Mouse (Mus musculus): Measurements from ENCODE around the gene Prim1.

The Prim1 gene

DNA sequence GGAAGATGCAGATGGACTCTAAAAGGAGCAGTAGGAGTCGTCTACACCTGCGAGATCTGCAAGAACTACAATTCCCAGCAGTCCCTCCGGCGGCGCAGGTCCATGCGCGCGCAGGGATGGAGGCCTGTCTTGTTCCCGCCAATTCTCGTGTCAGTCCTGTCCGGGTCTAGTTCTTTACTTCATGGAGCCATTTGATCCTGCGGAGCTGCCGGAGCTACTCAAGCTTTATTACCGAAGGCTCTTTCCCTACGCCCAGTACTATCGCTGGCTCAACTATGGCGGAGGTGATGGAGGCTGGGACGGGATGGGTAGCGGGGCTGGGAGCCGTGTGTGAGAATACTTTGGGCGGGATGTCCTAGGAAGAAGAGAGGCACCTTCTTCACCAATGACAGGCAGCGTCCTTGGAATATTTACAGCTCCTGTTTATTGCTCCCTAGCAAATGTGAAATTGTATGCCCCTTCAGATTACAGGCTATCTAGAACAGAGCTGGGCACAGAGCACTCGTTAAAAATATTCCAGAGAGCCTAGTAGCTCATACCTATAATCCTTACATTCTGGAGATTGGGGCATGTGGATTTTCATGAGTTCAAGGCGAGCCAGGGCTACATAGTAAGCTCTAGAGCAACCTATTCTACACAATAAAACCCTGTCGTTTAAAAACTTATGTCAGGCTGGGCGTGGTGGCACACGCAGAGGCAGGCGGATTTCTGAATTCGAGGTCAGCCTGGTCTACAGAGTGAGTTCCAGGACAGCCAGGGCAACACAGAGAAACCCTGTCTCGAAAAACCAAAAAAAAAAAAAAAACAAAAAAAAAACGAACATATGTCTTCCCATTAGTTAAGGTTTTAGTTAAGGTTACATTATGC is at the start of gene Prim1:
Prim1 (plus strand) TSS at position 101 of the 867 bp plus-strand sequence.
- peak; percentile 91 for DNase-seq (ENCODE audit: low read depth, low spot score)

GRCm38 (mm10) chr10:127966506-127966905 is 48.5 kb upstream of the Prim1 start:
- DNase-seq (ENCODE audit: low read depth, low spot score), result no peak

DNA sequence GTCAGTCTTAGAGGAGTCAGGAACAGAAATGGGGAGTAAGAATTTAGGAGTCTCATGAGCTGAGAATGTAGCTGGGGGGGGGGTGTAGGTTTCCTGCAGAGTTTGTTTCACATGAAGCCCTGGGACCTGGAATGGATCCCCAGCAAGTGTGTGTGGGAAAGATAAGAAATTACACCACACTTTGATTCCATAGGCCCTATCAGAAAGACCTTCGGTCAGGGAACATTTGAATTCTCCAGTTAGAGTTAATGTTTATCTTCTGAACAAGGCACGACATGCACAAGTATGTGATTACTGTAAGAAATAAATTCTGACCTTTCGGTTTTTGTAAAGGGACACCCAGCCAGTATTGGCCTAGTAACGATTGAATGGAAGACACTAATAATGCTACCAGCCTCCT is 45.1 kb upstream of the Prim1 start:
- DNase-seq (ENCODE audit: low read depth, low spot score), result no peak

- no peak for DNase-seq (ENCODE audit: low read depth, low spot score)
These were observed 44.6 kb upstream of the Prim1 start for GRCm38 (mm10) chr10:127970359-127970831.

- DNase-seq (ENCODE audit: low read depth, low spot score), result no peak
These were observed 43.8 kb upstream of the Prim1 start for GRCm38 (mm10) chr10:127971135-127971534.

DNA sequence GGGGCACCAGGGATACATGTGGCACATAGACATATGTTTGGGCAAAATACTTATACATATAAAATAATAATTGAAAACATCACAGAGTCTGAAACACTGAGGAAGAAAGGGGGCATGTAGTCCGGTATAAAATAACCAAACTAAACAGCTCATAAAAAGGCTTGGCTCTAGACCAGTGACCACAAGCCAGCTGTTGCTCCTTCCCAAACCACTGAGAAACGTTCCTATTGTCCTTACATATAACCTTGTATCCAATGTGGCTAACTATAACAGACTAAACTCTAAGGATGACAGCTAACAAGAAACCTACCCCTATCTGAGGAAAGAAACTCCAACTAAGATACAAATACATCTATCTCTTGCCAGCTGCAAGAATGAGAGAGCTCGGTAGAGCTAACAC is 40.9 kb upstream of the Prim1 start:
- no peak for DNase-seq (ENCODE audit: low read depth, low spot score)

DNA sequence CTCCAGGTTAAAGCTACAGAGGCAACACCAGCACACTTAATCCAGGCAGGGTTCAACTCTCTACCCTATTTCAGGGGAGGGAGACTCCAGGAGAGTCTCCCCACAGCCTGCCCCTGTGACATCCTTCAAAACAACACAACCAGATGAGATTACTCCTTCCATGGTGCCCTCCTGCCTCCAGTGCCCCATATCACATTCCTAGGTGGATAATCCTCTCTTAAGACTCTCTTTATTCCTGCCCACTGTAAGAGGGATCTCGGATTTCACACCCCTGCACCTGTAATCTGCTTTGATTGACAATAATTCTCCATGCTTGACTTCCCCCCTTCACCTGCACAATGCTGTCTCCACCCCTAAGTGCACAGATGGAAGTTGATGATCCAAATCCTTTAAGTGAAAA is 39.5 kb upstream of the Prim1 start:
- DNase-seq (ENCODE audit: low read depth, low spot score), result no peak

GRCm38 (mm10) chr10:127984650-127985049 is 30.3 kb upstream of the Prim1 start:
- DNase-seq (ENCODE audit: low read depth, low spot score), result peak; percentile 30

DNA sequence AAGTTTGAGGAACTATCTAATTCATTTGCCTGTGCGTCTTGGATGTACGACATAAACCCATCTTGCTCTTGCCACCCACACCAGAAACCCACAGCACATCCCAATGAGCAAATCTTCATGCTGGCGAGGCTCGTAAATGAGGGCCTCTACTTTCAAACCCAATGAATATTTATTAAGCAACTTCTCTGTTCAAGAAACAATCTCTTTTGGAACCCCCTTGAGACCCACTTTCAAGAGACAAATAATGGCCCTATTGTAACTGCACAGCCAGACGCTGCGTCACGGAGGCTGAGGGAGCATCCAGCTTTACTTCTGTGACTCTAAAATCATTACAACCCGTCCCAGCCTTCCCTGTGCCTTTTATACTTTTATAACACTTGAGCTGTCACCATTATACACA is 29.4 kb upstream of the Prim1 start:
- peak; percentile 3 for DNase-seq (ENCODE audit: low read depth, low spot score)

GRCm38 (mm10) chr10:127996690-127997089 is 18.3 kb upstream of the Prim1 start:
- no peak for DNase-seq (ENCODE audit: low read depth, low spot score)

DNA sequence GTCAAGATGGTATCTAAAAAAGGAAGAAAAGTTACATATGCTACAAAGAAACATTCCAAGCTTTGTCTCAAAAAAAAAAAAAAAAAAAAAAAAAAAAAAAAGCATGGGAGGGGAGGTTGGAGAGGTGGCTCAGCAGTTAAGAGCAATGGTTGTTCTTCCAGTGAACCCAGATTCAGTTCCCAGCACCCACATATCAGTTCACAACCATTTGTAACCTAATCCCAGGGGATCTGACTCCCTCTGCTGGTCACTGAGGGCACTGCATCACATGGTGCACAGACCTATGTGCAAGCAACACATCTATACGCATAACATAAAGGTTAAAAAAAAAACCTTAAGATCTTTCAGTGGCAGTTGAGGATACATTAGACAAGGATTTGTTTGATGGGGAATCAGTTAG is 16.7 kb upstream of the Prim1 start:
- no peak for DNase-seq (ENCODE audit: low read depth, low spot score)

GRCm38 (mm10) chr10:128003281-128003801 is 11.6 kb upstream of the Prim1 start:
- no peak for DNase-seq (ENCODE audit: low read depth, low spot score)

DNA sequence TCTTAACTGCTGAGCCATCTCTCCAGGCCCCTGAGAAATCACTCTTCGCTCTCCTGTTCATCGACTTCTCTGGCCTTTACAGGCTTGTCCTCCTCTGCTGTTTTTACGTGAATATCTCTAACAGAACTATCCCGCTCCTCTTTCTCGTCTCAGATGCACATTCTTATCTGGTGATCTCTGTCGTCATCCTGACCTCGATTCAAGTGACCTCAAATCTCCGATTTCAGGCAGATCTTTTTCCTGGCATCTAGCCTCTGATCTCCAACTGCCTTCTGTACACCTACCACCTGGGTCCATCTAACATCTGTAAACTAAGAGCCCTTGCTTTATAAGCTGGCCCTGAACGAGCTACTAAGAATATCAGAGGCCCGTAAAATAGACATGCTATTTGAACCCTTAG is 10.1 kb upstream of the Prim1 start:
- no peak for DNase-seq (ENCODE audit: low read depth, low spot score)

DNA sequence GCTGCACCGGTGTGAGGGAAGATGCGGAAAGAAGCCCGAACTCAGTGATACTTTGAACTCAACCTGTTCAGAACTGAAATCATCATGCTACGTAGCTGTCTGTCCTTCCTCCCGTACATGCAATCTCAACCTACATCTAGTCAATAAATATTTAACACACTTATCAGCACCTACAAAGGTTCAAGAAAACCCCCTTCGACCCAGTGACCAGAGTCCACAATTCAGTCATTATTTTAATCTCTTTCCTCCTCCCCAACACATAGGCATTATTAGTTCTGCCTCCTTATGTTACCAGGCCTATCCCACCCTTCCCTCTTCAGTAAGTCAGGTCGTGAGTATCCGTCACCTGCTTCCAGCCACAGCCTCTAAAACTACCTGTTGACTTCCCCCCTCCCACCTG is 9.5 kb upstream of the Prim1 start:
- no peak for DNase-seq (ENCODE audit: low read depth, low spot score)

- no peak for DNase-seq (ENCODE audit: low read depth, low spot score)
These were observed 7.5 kb upstream of the Prim1 start, which contains the start of gene Hsd17b6 for GRCm38 (mm10) chr10:128007446-128007845. Gene Hsd17b6, minus strand, starts transcription at chr10:128007611.

GRCm38 (mm10) chr10:128008207-128008889 is 6.6 kb upstream of the Prim1 start:
- peak; percentile 86 for DNase-seq (ENCODE audit: low read depth, low spot score)

- DNase-seq (ENCODE audit: low read depth, low spot score), result no peak
These were observed 5.2 kb upstream of the Prim1 start for GRCm38 (mm10) chr10:128009735-128010134.

- DNase-seq (ENCODE audit: low read depth, low spot score), result no peak
These were observed 7.2 kb downstream of the Prim1 start for GRCm38 (mm10) chr10:128022196-128022595.

GRCm38 (mm10) chr10:128023496-128023895 is 8.5 kb downstream of the Prim1 start:
- DNase-seq (ENCODE audit: low read depth, low spot score), result no peak

- no peak for DNase-seq (ENCODE audit: low read depth, low spot score)
These were observed 15.0 kb downstream of the Prim1 start for GRCm38 (mm10) chr10:128029931-128030330.

DNA sequence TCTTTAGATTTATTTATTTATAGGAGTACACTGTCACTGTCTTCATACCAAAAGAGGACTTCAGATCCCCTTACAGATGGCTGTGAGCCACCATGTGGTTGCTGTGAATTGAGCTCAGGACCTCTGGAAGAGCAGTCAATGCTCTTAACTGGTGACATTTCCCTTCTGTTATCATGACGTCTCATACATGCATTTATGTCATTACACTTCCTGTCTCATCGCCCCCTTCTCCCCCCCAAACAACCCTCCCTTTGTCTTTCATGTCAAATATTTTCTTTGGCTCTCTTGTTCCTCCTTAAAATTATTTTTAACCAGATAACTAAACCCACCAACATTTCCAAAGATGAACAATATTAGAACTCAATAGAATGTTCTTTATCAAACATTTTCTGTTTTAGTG is 15.9 kb downstream of the Prim1 start:
- no peak for DNase-seq (ENCODE audit: low read depth, low spot score)

DNA sequence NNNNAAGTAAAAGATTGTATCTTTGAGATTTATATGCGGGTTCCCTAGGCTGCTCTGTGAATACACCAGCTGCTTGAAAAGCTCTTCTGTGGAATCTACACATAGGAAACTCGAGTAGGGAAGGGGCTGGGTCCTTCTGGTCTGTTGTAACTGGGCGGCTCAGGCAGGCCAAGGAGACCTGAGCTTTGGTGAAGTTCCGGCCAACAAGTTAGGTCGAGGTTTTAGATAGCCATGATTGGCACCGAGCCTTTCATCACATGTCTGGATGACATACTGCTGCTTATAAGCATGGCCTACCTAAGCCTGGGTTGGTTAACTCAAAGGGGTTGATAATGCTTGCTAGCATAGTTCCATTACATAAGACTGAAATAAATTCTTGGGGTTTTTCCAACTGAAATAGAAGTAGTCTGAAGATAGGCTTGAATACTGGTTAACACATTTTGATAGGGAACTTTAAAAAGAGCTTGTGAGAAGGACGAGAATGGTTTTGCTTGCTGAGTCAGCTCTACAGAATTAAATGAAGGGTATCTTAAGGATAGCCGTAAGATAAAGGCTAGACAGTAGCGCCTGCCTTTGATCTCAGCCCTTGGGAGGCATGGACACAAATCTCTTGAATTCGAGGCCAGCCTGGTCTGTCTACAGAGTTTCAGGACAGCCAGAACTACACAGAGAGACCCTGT is 21.9 kb downstream of the Prim1 start:
- DNase-seq (ENCODE audit: low read depth, low spot score), result peak; percentile 74

Measured in brain, adult 2 months (tissue).